ENCODE assay signal across 10 mouse cellular contexts in the genomic region with DNA sequence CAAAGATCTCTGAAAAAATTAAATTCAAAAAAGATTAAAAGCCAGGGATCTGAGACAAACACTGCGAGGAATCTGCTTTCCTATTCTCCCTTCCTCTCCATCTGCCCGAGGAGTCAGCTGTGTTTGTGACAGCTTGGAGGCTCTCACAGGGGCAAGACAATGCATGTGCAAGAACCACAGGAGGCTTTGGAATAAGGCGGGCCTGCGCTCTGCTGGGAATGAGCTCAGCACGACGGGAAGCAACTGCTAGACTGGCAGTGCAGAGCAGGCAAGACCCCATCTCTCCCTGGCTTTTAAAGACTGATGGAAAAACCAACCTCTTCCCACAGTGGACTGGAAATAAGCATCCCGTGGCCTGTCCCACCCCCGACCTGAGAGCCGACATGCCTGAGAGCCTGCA.
DNase-seq lines count a peak whose midpoint lies in the region.
"Had no signal": no experiment of that assay in that cellular context is flagged by ENCODE, and none has a peak within 500 bp of the region (broad histone marks: within the 10 kb centered on the region; RNA-seq: fewer than 3 reads in every experiment).

No protein-coding gene starts in this region.

- WGBS in forebrain, embryonic 10.5 days, result 10% methylated on average over 9 of the region's 9 CpGs

- H3K27ac ChIP-seq in forebrain, embryonic 10.5 days, result peak overlapping the region; percentile 36; the same call in 1 of the 2 replicates
- H3K27ac ChIP-seq: liver, embryonic 14.5 days had no signal

- no peak overlapping the region for H3K4me3 ChIP-seq in forebrain, embryonic 10.5 days
- H3K4me3 ChIP-seq: heart, embryonic 12.5 days had no signal

- peaks cover 19% of the 10 kb centered on the region for H3K36me3 ChIP-seq in forebrain, embryonic 10.5 days (replicated peaks)

- intact Hi-C loops in left cerebral cortex, postnatal 25 days (cut with DNase I), result no loop called here
- intact Hi-C loops in left cerebral cortex, postnatal 36 days (cut with DNase I), result no loop called here

- peaks cover 19% of the 10 kb centered on the region for H3K4me1 ChIP-seq in forebrain, embryonic 10.5 days

- peak; percentile 20 to 36 for DNase-seq in left cerebral cortex, postnatal 25 days (ENCODE audit: low spot score in 2 of 2)
- no peak for DNase-seq in left cerebral cortex, postnatal 36 days (ENCODE audit: low spot score in 2 of 2)
- peak; percentile 28 for DNase-seq in forebrain, embryonic 10.5 days (ENCODE audit: extremely low spot score, low spot score)
- peak; percentile 15 to 55 for DNase-seq in layer of hippocampus, postnatal 14 days (ENCODE audit: low spot score in 2 of 2)
- DNase-seq in retina, embryonic 14.5 days (ENCODE audit: low spot score), result peak; percentile 71
- DNase-seq in urinary bladder, postnatal 14 days (ENCODE audit: low spot score), result no peak
- no peak for DNase-seq in spleen, postnatal 4 days (ENCODE audit: low spot score in 2 of 2)
- DNase-seq in natural killer cell, adult 2 months (ENCODE audit: low spot score in 2 of 2), result no peak

- H3K27me3 ChIP-seq in forebrain, embryonic 10.5 days (ENCODE audit: poor library complexity, severe bottlenecking), result no peaks in the 10 kb centered on the region
- H3K27me3 ChIP-seq: heart, embryonic 12.5 days had no signal

- no peaks in the 10 kb centered on the region for H3K9me3 ChIP-seq in forebrain, embryonic 10.5 days
- H3K9me3 ChIP-seq: heart, embryonic 12.5 days had no signal

Comparison
In these comparisons a context has a peak if more than half of its experiments do, and no peak if none do; other contexts are left out.
1. DNase-seq: peak in left cerebral cortex, postnatal 25 days (2 of 2), forebrain, embryonic 10.5 days (single experiment), layer of hippocampus, postnatal 14 days (2 of 2) and retina, embryonic 14.5 days (single experiment); none in left cerebral cortex, postnatal 36 days (0 of 2), urinary bladder, postnatal 14 days (single experiment), spleen, postnatal 4 days (0 of 2) and natural killer cell, adult 2 months (0 of 2).